Mouse (Mus musculus): Measurements from ENCODE around the gene Atp6v1g1. TPM values are rescaled to one million over a fixed set of nuclear protein-coding genes. Genes with fewer than 3 reads are reported as not detected.

The Atp6v1g1 gene
- polyA plus RNA-seq, 1 experiment = 117 TPM

- Histone ChIP-seq H3K27me3 (replicated peaks; ENCODE audit: control insufficient read depth, insufficient read depth, low read length) (no peaks in the 10 kb centered on the region), H3K4me3 (ENCODE audit: insufficient read depth, low read depth, low read length) (no peak overlapping the region), H3K36me3 (ENCODE audit: control insufficient read depth, insufficient read depth, low read length) (no peaks in the 10 kb centered on the region), H3K4me1 (ENCODE audit: control insufficient read depth, insufficient read depth, low read length) (no peaks in the 10 kb centered on the region), H3K27ac (ENCODE audit: insufficient read depth, low read depth, low read length) (no peak overlapping the region)
- DNase-seq = no peak
- 67% methylated on average over 5 of the region's 5 CpGs for WGBS
- no peak for TF ChIP-seq CTCF (conservative IDR thresholded peaks at IDR 0.05; ENCODE audit: insufficient read depth, insufficient read length, low read depth, low read length)
- no peak for TF ChIP-seq POLR2A (IDR thresholded peaks at IDR 0.05; ENCODE audit: low read depth, low read length)
Observed at GRCm38 (mm10) chr4:63503949-63504348, 40.6 kb upstream of the Atp6v1g1 start.

- Histone ChIP-seq H3K27ac (ENCODE audit: insufficient read depth, low read depth, low read length) (no peak overlapping the region), H3K4me1 (ENCODE audit: control insufficient read depth, insufficient read depth, low read length) (no peaks in the 10 kb centered on the region), H3K27me3 (replicated peaks; ENCODE audit: control insufficient read depth, insufficient read depth, low read length) (no peaks in the 10 kb centered on the region), H3K36me3 (ENCODE audit: control insufficient read depth, insufficient read depth, low read length) (no peaks in the 10 kb centered on the region), H3K4me3 (ENCODE audit: insufficient read depth, low read depth, low read length) (no peak overlapping the region)
- TF ChIP-seq CTCF (conservative IDR thresholded peaks at IDR 0.05; ENCODE audit: insufficient read depth, insufficient read length, low read depth, low read length) (no peak), POLR2A (IDR thresholded peaks at IDR 0.05; ENCODE audit: low read depth, low read length) (no peak)
- DNase-seq = no peak
- 81% methylated on average over 5 of the region's 5 CpGs for WGBS
Observed at GRCm38 (mm10) chr4:63507478-63507877, 37.1 kb upstream of the Atp6v1g1 start.

- Histone ChIP-seq H3K36me3 (ENCODE audit: control insufficient read depth, insufficient read depth, low read length) (no peaks in the 10 kb centered on the region), H3K27me3 (replicated peaks; ENCODE audit: control insufficient read depth, insufficient read depth, low read length) (no peaks in the 10 kb centered on the region), H3K27ac (ENCODE audit: insufficient read depth, low read depth, low read length) (no peak overlapping the region), H3K4me3 (ENCODE audit: insufficient read depth, low read depth, low read length) (no peak overlapping the region), H3K4me1 (ENCODE audit: control insufficient read depth, insufficient read depth, low read length) (no peaks in the 10 kb centered on the region)
- peak; percentile 83 for DNase-seq
- TF ChIP-seq CTCF (conservative IDR thresholded peaks at IDR 0.05; ENCODE audit: insufficient read depth, insufficient read length, low read depth, low read length) (peak; percentile 85), POLR2A (IDR thresholded peaks at IDR 0.05; ENCODE audit: low read depth, low read length) (no peak)
- 27% methylated on average over 4 of the region's 4 CpGs for WGBS
Observed at GRCm38 (mm10) chr4:63508232-63508631, 36.3 kb upstream of the Atp6v1g1 start.

GRCm38 (mm10) chr4:63512921-63513320 lies 31.7 kb upstream of the Atp6v1g1 start:
- Histone ChIP-seq H3K36me3 (ENCODE audit: control insufficient read depth, insufficient read depth, low read length) (no peaks in the 10 kb centered on the region), H3K4me1 (ENCODE audit: control insufficient read depth, insufficient read depth, low read length) (no peaks in the 10 kb centered on the region), H3K27me3 (replicated peaks; ENCODE audit: control insufficient read depth, insufficient read depth, low read length) (no peaks in the 10 kb centered on the region), H3K27ac (ENCODE audit: insufficient read depth, low read depth, low read length) (no peak overlapping the region), H3K4me3 (ENCODE audit: insufficient read depth, low read depth, low read length) (no peak overlapping the region)
- TF ChIP-seq POLR2A (IDR thresholded peaks at IDR 0.05; ENCODE audit: low read depth, low read length) = no peak
- TF ChIP-seq CTCF (conservative IDR thresholded peaks at IDR 0.05; ENCODE audit: insufficient read depth, insufficient read length, low read depth, low read length) = no peak
- WGBS = 86% methylated on average over 2 of the region's 2 CpGs
- DNase-seq = no peak

- Histone ChIP-seq H3K27ac (ENCODE audit: insufficient read depth, low read depth, low read length) (no peak overlapping the region), H3K36me3 (ENCODE audit: control insufficient read depth, insufficient read depth, low read length) (no peaks in the 10 kb centered on the region), H3K27me3 (replicated peaks; ENCODE audit: control insufficient read depth, insufficient read depth, low read length) (no peaks in the 10 kb centered on the region), H3K4me3 (ENCODE audit: insufficient read depth, low read depth, low read length) (no peak overlapping the region), H3K4me1 (ENCODE audit: control insufficient read depth, insufficient read depth, low read length) (no peaks in the 10 kb centered on the region)
- WGBS = 46% methylated on average over 4 of the region's 4 CpGs
- TF ChIP-seq CTCF (conservative IDR thresholded peaks at IDR 0.05; ENCODE audit: insufficient read depth, insufficient read length, low read depth, low read length) (no peak), POLR2A (IDR thresholded peaks at IDR 0.05; ENCODE audit: low read depth, low read length) (no peak)
- peak; percentile 37 for DNase-seq
Observed at GRCm38 (mm10) chr4:63514454-63514984, 30.1 kb upstream of the Atp6v1g1 start.

- no peak for TF ChIP-seq CTCF (conservative IDR thresholded peaks at IDR 0.05; ENCODE audit: insufficient read depth, insufficient read length, low read depth, low read length)
- TF ChIP-seq POLR2A (IDR thresholded peaks at IDR 0.05; ENCODE audit: low read depth, low read length) = no peak
- no peak for DNase-seq
- WGBS = 79% methylated on average over 5 of the region's 5 CpGs
Observed at GRCm38 (mm10) chr4:63515021-63515420, 29.6 kb upstream of the Atp6v1g1 start.

GRCm38 (mm10) chr4:63521813-63522419 lies 22.7 kb upstream of the Atp6v1g1 start:
- Histone ChIP-seq H3K27me3 (replicated peaks; ENCODE audit: control insufficient read depth, insufficient read depth, low read length) (no peaks in the 10 kb centered on the region), H3K4me1 (ENCODE audit: control insufficient read depth, insufficient read depth, low read length) (no peaks in the 10 kb centered on the region), H3K36me3 (ENCODE audit: control insufficient read depth, insufficient read depth, low read length) (no peaks in the 10 kb centered on the region), H3K4me3 (ENCODE audit: insufficient read depth, low read depth, low read length) (no peak overlapping the region), H3K27ac (ENCODE audit: insufficient read depth, low read depth, low read length) (no peak overlapping the region)
- DNase-seq = no peak
- TF ChIP-seq CTCF (conservative IDR thresholded peaks at IDR 0.05; ENCODE audit: insufficient read depth, insufficient read length, low read depth, low read length) (no peak), POLR2A (IDR thresholded peaks at IDR 0.05; ENCODE audit: low read depth, low read length) (no peak)
- 77% methylated on average over 2 of the region's 2 CpGs for WGBS

More at GRCm38 (mm10) chr4:63515021-63515420, 29.6 kb upstream of the Atp6v1g1 start:
- no peaks in the 10 kb centered on the region for H3K4me1 ChIP-seq (ENCODE audit: control insufficient read depth, insufficient read depth, low read length)
- H3K27ac ChIP-seq (ENCODE audit: insufficient read depth, low read depth, low read length) = no peak overlapping the region
- no peaks in the 10 kb centered on the region for H3K27me3 ChIP-seq (replicated peaks; ENCODE audit: control insufficient read depth, insufficient read depth, low read length)
- H3K36me3 ChIP-seq (ENCODE audit: control insufficient read depth, insufficient read depth, low read length) = no peaks in the 10 kb centered on the region
- no peak overlapping the region for H3K4me3 ChIP-seq (ENCODE audit: insufficient read depth, low read depth, low read length)
